Mouse (Mus musculus): Measurements from ENCODE around the gene Mpnd.
"Not testable (repeated sequence)": the region's sequence is repeated elsewhere in the genome, so short reads cannot be mapped to it uniquely, and the experiment has no call there.

The Mpnd gene

GRCm38 (mm10) chr17:56038583-56039261 lies 33.2 kb downstream of the Mpnd start:
- no peak for ATAC-seq (ENCODE audit: low TSS enrichment)

- ATAC-seq (ENCODE audit: low TSS enrichment), result no peak
Observed at GRCm38 (mm10) chr17:56039345-56039744, 33.8 kb downstream of the Mpnd start.

GRCm38 (mm10) chr17:56040030-56040856 lies 34.7 kb downstream of the Mpnd start, which contains the start of gene Chaf1a:
Gene Chaf1a, plus strand, starts transcription at chr17:56040439.
- ATAC-seq (ENCODE audit: low TSS enrichment), result peak; percentile 83

- ATAC-seq (ENCODE audit: low TSS enrichment), result no peak
Observed at GRCm38 (mm10) chr17:56040857-56041163, 35.3 kb downstream of the Mpnd start.

GRCm38 (mm10) chr17:56051369-56051768 lies 45.9 kb downstream of the Mpnd start:
- ATAC-seq (ENCODE audit: low TSS enrichment), result no peak

GRCm38 (mm10) chr17:56054938-56055337 lies 49.4 kb downstream of the Mpnd start:
- no peak for ATAC-seq (ENCODE audit: low TSS enrichment)

GRCm38 (mm10) chr17:56055945-56056678 lies 50.6 kb downstream of the Mpnd start:
- no peak for ATAC-seq (ENCODE audit: low TSS enrichment)

GRCm38 (mm10) chr17:56057381-56058120 lies 52.0 kb downstream of the Mpnd start:
- ATAC-seq (ENCODE audit: low TSS enrichment), result no peak

- ATAC-seq (ENCODE audit: low TSS enrichment), result no peak
Observed at GRCm38 (mm10) chr17:56062081-56062480, 56.6 kb downstream of the Mpnd start.

- ATAC-seq (ENCODE audit: low TSS enrichment), result not testable (repeated sequence)
Observed at GRCm38 (mm10) chr17:56065715-56066114, 60.2 kb downstream of the Mpnd start.

Measured in frontal cortex, adult (tissue).